Mouse (Mus musculus) thymus, postnatal 10 days (tissue): ENCODE measurements around the gene Scn4a.

ENCODE experiments used
- DNase-seq, 2 experiments: peaks; one replicate each; pipeline ENCODE4 v3.0.0; 2021; ENCODE audit warnings: low spot score in 2 of 2

The Scn4a gene

DNA sequence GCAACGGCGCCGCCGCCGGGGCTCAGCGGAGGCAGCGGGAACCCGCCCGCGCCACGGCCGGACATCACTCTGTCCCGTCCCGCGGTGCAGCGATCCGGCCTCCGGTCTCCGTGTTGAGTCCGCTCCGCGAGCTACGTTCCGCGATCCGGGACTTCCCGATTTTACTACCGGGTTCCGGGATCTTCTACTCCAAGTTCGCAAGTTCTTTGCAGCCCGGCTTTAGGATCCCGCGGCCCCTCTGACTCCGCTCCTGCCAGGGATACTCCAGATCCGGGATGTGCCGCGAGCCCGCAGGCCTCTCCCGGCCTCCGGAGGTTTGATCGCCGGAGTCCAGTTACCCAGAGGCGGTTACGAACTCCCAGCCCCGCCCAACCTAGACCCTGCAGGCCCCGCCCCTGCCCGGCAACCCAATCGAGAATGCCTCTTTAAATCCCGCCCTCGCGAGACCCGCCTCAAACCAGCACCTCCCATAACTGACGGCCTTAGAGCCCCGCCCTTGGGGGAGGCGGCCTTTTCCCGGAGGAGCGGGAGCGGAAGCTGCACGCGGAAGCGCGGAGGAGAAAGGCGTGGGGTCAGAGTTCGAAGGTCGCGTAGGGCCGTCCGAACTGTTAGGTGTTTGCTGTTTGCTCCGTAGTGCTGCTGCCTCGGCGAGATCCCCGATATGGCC is 80.3 kb downstream of the Scn4a start, which contains the start of gene Smarcd2:
TSS of gene Smarcd2 (minus strand) at position 329 of the 667 bp plus-strand sequence.
- DNase-seq: peak; percentile 97 to 99

- DNase-seq: peak in 1 of 2 experiments; percentile 51
Observed at GRCm38 (mm10) chr11:106271794-106272643, 81.1 kb downstream of the Scn4a start.

GRCm38 (mm10) chr11:106271131-106271793 is 81.8 kb downstream of the Scn4a start:
- no peak for DNase-seq

DNA sequence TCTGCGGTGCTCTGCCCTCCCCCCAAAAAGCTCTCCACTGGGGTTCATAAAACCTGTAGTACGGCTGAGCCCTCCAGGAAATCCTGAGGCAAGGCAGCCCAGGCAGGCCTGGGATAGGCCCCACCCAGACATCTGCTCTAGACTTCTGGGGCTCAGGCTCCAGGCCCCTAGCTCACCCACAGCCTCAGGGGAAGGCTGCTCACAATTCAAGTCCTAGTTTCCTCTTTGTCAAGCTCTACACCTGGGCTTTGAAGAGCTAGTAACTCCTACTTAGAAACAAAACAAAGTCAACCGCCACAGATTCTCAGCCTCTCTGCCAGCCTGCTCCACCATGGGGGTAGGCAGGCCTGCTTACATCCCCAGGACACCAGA is 84.0 kb downstream of the Scn4a start:
- DNase-seq: peak; percentile 73 to 81
